Mouse (Mus musculus) kidney, postnatal 36 days (tissue): Measurements from ENCODE around the gene Racgap1.

Source experiments
- DNase-seq, 2 experiments: peaks; one replicate each; pipeline ENCODE4 v3.0.0; 2021 to 2022; ENCODE audit warnings: mixed read lengths in 2 of 2

The Racgap1 gene

GRCm38 (mm10) chr15:99589704-99590103 is 61.8 kb downstream of the Racgap1 start:
- DNase-seq, result no peak

GRCm38 (mm10) chr15:99589237-99589636 is 62.2 kb downstream of the Racgap1 start:
- DNase-seq, result no peak

GRCm38 (mm10) chr15:99586525-99586924 is 64.9 kb downstream of the Racgap1 start:
- no peak for DNase-seq

GRCm38 (mm10) chr15:99585741-99586140 is 65.7 kb downstream of the Racgap1 start:
- DNase-seq, result no peak

GRCm38 (mm10) chr15:99584407-99585202 is 66.9 kb downstream of the Racgap1 start:
- peak; percentile 29 to 41 for DNase-seq

GRCm38 (mm10) chr15:99583463-99584344 is 67.8 kb downstream of the Racgap1 start:
- DNase-seq, result peak; percentile 25 to 66

GRCm38 (mm10) chr15:99578802-99579485 is 72.5 kb downstream of the Racgap1 start, which contains the start of gene Aqp2:
Aqp2 (plus strand) TSS chr15:99579055.
- peak in 1 of 2 experiments; percentile 23 for DNase-seq
